13 mouse cellular contexts compared by ENCODE assay signal in the genomic region with DNA sequence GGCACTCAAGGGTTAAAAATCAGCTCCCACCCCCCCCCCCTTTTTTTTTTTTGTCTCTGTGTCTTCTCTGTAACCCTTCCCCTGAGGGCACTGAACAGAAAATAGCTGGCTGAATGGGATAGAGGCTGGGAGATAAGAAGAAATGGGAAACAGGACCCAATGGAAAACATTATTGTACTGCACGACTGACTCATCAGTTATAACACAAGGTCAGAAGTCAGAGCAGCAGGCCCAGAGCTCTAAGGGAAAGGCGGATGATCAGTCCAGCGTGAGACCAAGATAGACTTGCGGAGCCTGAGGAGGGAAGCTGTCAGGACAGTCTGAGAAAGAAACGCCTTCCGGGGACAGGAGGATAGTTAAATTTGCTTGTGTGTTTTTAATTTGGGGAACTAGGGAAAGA.
DNase-seq lines count a peak whose midpoint lies in the region; ATAC-seq lines count a peak whose summit lies in the region.
"Had no signal": no experiment of that assay in that cellular context is flagged by ENCODE, and none has a peak within 500 bp of the region (broad histone marks: within the 10 kb centered on the region; RNA-seq: fewer than 3 reads in every experiment).

No protein-coding gene starts in this region.

- 45% methylated on average over 6 of the region's 6 CpGs for WGBS in midbrain, embryonic 14.5 days
- 44% methylated on average over 6 of the region's 6 CpGs for WGBS in midbrain, embryonic 16.5 days
- WGBS in heart, embryonic 14.5 days: 9% methylated on average over 6 of the region's 6 CpGs

- no peaks in the 10 kb centered on the region for H3K4me1 ChIP-seq in midbrain, embryonic 14.5 days (ENCODE audit: control insufficient read depth, insufficient read depth, low read length)
- no peaks in the 10 kb centered on the region for H3K4me1 ChIP-seq in midbrain, embryonic 16.5 days (ENCODE audit: control insufficient read depth, insufficient read depth, low read length)
- peaks cover 2 to 9% of the 10 kb centered on the region in 2 experiments; a peak in 3 of 4 replicates for H3K4me1 ChIP-seq in heart, embryonic 14.5 days (ENCODE audit: control insufficient read depth in 2 of 2, insufficient read depth in 2 of 2, low read length in 2 of 2)
- H3K4me1 ChIP-seq: liver, embryonic 15.5 days; midbrain, embryonic 12.5 days had no signal

- no peak overlapping the region for H3K9ac ChIP-seq in midbrain, embryonic 14.5 days (replicated peaks; ENCODE audit: low read length)
- H3K9ac ChIP-seq in midbrain, embryonic 16.5 days (ENCODE audit: low read depth, low read length): no peak overlapping the region
- no peak overlapping the region for H3K9ac ChIP-seq in heart, embryonic 14.5 days (ENCODE audit: low read length)
- H3K9ac ChIP-seq: forebrain, embryonic 13.5 days; kidney, embryonic 15.5 days; liver, embryonic 15.5 days; midbrain, embryonic 12.5 days had no signal

- no peaks in the 10 kb centered on the region for H3K9me3 ChIP-seq in midbrain, embryonic 14.5 days (ENCODE audit: control insufficient read depth, low read length)
- no peaks in the 10 kb centered on the region for H3K9me3 ChIP-seq in midbrain, embryonic 16.5 days (replicated peaks; ENCODE audit: control insufficient read depth, low read length, poor library complexity, severe bottlenecking)
- H3K9me3 ChIP-seq in heart, embryonic 14.5 days (ENCODE audit: control insufficient read depth, low read length): no peaks in the 10 kb centered on the region
- H3K9me3 ChIP-seq: forebrain, embryonic 13.5 days; kidney, embryonic 15.5 days; liver, embryonic 15.5 days; midbrain, embryonic 12.5 days had no signal

- no peaks in the 10 kb centered on the region for H3K36me3 ChIP-seq in midbrain, embryonic 14.5 days (ENCODE audit: control insufficient read depth, insufficient read depth, low read length)
- H3K36me3 ChIP-seq in midbrain, embryonic 16.5 days (ENCODE audit: control insufficient read depth, insufficient read depth, low read length): no peaks in the 10 kb centered on the region
- no peaks in the 10 kb centered on the region for H3K36me3 ChIP-seq in heart, embryonic 14.5 days (ENCODE audit: control insufficient read depth, insufficient read depth, low read length)
- H3K36me3 ChIP-seq: kidney, embryonic 15.5 days; liver, embryonic 15.5 days; midbrain, embryonic 12.5 days had no signal

- H3K27me3 ChIP-seq in midbrain, embryonic 14.5 days (ENCODE audit: control insufficient read depth, insufficient read depth, low read length): no peaks in the 10 kb centered on the region
- no peaks in the 10 kb centered on the region for H3K27me3 ChIP-seq in midbrain, embryonic 16.5 days (ENCODE audit: control insufficient read depth, insufficient read depth, low read depth, low read length)
- H3K27me3 ChIP-seq in heart, embryonic 14.5 days (ENCODE audit: control insufficient read depth, insufficient read depth, low read length): no peaks in the 10 kb centered on the region
- H3K27me3 ChIP-seq: forebrain, embryonic 13.5 days; kidney, embryonic 15.5 days; liver, embryonic 15.5 days; midbrain, embryonic 12.5 days had no signal

- ATAC-seq in midbrain, embryonic 14.5 days (ENCODE audit: low FRiP score, low TSS enrichment): no peak
- no peak for ATAC-seq in midbrain, embryonic 16.5 days
- ATAC-seq in heart, embryonic 14.5 days (ENCODE audit: insufficient number of reproducible peaks, insufficient read depth, low FRiP score, low read depth): peak; percentile 39; the same call in 1 of the 2 replicates
- ATAC-seq in monocyte, adult 5-6 weeks (replicated peaks; ENCODE audit: insufficient number of reproducible peaks, low FRiP score, low TSS enrichment, poor library complexity, severe bottlenecking): no peak
- ATAC-seq: CD4-positive, CD25-positive, alpha-beta regulatory T cell, adult 4 months; forebrain, embryonic 13.5 days had no signal

- no peak overlapping the region for H3K4me2 ChIP-seq in midbrain, embryonic 14.5 days (ENCODE audit: low read length)
- no peak overlapping the region for H3K4me2 ChIP-seq in midbrain, embryonic 16.5 days (ENCODE audit: low read length)
- H3K4me2 ChIP-seq in heart, embryonic 14.5 days (ENCODE audit: low read length): no peak overlapping the region
- H3K4me2 ChIP-seq: forebrain, embryonic 13.5 days; kidney, embryonic 15.5 days; liver, embryonic 15.5 days; midbrain, embryonic 12.5 days had no signal

- no peak overlapping the region for H3K27ac ChIP-seq in midbrain, embryonic 14.5 days (replicated peaks; ENCODE audit: low read depth, low read length)
- H3K27ac ChIP-seq in midbrain, embryonic 16.5 days (ENCODE audit: low read length): no peak overlapping the region
- H3K27ac ChIP-seq in heart, embryonic 14.5 days (replicated peaks in 1 of 2; ENCODE audit: control insufficient read depth in 1 of 2, insufficient read depth in 1 of 2, low read depth in 2 of 2, low read length in 2 of 2): peak overlapping the region in 1 of 2 experiments; percentile 33; a peak in 1 of 4 replicates
- H3K27ac ChIP-seq: forebrain, embryonic 13.5 days; kidney, embryonic 15.5 days; liver, embryonic 15.5 days; midbrain, embryonic 12.5 days had no signal

- H3K4me3 ChIP-seq in midbrain, embryonic 14.5 days (replicated peaks; ENCODE audit: low read depth, low read length): no peak overlapping the region
- no peak overlapping the region for H3K4me3 ChIP-seq in midbrain, embryonic 16.5 days (ENCODE audit: low read depth, low read length)
- no peak overlapping the region for H3K4me3 ChIP-seq in heart, embryonic 14.5 days (ENCODE audit: control insufficient read depth in 1 of 2, insufficient read depth in 1 of 2, low read depth in 1 of 2, low read length in 2 of 2)
- H3K4me3 ChIP-seq: forebrain, embryonic 13.5 days; kidney, embryonic 15.5 days; liver, embryonic 15.5 days; midbrain, embryonic 12.5 days had no signal

- peak; percentile 13 for DNase-seq in midbrain, embryonic 14.5 days
- peak; percentile 39 for DNase-seq in embryo, embryonic 10.5 days (ENCODE audit: low spot score)
- peak; percentile 12 for DNase-seq in mesoderm, embryonic 11.5 days (ENCODE audit: low read depth, low spot score)
- DNase-seq in Muller cell, postnatal 12 days (ENCODE audit: inconsistent ontology term): no peak
- DNase-seq in testis, postnatal 14 days (ENCODE audit: low spot score): no peak

Comparison
In these comparisons a context has a peak if more than half of its experiments do, and no peak if none do; other contexts are left out.
1. DNase-seq: peak in midbrain, embryonic 14.5 days (single experiment), embryo, embryonic 10.5 days (single experiment) and mesoderm, embryonic 11.5 days (single experiment); none in Muller cell, postnatal 12 days (single experiment) and testis, postnatal 14 days (single experiment).